Mouse (Mus musculus): ENCODE measurements around the gene Maml2. TPM values are rescaled to one million over a fixed set of nuclear protein-coding genes. Genes with fewer than 3 reads are reported as not detected.

Gene Maml2
- total RNA-seq, 2 experiments from 2014 or later = 5.0 to 6.5 TPM

DNA sequence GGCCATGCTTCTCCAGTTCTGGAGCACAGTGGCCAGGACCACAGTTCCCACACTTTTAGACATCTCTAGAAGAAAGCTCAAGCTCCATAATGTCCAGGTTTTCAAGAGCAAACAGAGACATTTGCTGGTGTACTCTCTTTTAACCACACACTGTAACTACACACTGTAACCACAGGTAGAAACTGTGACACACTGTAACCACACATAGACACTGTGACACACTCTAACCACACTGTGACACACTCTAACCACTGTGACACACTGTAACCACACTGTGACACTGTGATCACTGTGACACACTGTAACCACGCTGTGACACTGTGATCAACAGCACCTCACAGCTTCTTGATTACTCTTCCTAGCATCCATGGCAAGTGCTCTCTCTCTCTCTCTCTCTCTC is 148.5 kb downstream of the Maml2 start:
- DNase-seq (ENCODE audit: low spot score in 2 of 2) = no peak

DNA sequence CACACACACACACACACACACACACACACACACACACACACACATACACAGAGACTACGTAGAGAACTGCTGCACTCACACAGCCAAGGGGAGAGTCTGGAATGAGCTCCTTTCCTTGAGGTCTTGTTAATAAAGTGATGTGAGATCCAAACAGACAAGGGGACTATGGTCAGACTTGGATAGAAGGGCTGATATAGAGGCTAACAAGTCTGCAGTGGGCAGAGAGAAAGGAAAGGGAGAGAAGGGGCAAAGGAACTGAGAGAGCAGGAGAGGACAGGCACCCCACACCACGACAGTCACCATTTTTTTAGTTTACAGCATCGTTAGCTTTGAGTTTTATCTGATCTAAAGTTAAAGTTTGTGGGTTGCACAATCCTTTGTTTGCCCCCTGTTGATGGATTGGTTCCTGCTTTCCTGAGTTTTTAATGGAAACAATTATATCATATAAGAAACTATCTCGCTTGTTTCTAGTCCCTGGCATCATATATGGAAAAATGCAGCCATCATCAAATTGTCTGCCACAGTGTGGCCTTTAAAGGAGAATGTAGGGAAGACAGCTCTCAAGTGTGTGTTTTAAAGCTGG is 149.0 kb downstream of the Maml2 start, which contains the start of gene Gm17571:
Gm17571 (minus strand) TSS at position 51 of the 583 bp plus-strand sequence.
- no peak for DNase-seq (ENCODE audit: low spot score in 2 of 2)

DNA sequence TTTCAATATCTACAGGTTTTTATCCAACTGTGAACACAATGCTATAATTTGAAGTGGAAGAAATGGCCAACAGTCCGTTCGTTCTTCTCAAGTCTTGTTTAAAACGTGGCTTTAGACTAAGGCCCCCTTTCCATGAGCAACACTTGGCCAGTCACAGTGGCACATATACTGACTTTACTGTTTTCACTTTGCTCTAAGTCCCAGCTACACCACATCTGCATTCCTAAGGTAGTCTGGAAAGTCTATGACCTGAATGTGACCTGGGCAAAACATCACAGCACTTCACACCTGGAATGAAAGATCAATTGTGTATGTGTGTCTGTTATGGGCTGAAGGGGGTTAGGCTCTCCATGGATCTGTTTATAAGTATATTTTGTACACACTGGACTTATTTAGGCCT is 151.0 kb downstream of the Maml2 start:
- DNase-seq (ENCODE audit: low spot score in 2 of 2) = no peak

DNA sequence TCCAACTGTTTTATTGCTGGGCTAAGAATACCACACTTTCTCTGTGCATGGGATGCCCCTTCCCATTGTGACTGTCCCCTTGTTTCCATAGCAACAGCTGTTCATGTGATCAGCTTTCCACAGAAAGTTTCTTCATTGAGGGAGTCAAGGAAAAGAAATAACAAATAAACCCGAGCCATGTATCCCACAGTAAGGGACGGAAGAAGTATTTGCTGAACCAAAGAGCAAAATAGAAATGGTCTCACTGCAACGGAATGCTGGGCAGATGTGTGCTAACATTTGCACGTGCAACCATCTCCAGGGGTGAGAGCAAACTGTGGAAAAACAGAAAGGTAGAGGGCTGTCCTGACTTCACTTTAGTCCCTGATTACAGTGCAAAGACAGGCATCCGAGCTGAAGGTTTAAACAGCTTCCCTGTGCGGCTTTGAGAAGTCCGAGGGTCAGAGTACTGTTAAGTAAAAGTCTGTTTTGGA is 156.9 kb downstream of the Maml2 start:
- no peak for DNase-seq (ENCODE audit: low spot score in 2 of 2)

DNA sequence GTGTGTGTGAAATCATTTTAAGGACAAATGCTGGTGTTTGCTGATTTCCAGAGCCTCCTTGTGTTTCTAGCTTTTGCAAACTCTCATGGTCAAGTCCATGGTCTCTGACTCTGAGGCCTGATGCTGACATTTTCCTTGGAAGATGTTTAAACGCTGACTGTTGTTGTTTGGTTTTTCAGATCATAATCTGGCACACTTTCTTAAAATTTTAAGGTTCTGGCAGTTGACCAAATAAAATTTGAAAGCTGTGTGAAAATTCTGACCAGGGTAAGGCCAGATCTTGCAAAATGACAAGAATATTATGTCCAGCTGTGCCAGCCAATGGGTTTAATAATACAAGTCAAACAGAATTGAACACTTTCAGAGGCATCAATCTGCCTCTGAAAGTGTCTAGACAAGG is 157.5 kb downstream of the Maml2 start:
- DNase-seq (ENCODE audit: low spot score in 2 of 2) = no peak

DNA sequence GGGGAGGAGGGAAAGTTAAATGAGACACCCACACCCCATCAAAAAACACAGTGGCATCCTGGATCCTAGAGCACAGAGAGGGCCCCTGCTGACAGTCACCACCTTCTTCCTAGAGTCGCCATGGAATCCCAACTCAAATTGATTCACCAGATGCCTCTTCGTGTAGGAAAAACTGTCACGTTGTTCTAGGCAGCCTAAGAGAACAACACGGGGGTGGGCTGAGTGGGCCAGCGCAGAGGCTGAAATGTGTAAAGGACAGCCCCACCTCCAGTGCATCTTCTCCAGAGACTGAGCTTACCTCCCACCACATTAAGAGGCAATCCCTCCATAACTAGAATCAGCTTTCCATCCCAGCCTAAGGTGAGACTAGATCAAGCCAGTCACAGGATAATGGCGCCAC is 160.0 kb downstream of the Maml2 start:
- no peak for DNase-seq (ENCODE audit: low spot score in 2 of 2)

DNA sequence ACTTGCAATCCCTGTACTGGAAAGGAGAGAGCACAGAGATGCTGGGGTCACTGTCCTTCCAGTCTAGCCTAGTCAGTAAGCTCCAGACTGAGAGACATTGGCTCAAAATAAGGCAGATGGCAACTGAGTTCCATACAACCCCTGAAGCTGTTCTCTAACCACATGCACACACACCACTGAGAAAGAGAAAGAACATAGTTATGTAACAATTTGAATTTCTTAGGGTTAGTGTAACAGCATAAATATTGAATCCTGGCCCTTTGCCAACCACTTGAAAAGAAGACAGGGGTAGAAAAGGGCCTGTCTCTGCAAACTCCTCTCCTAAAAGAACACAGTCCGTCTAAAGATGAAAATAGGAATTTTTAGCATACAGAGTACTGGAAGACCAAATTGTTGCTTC is 161.6 kb downstream of the Maml2 start:
- no peak for DNase-seq (ENCODE audit: low spot score in 2 of 2)

DNA sequence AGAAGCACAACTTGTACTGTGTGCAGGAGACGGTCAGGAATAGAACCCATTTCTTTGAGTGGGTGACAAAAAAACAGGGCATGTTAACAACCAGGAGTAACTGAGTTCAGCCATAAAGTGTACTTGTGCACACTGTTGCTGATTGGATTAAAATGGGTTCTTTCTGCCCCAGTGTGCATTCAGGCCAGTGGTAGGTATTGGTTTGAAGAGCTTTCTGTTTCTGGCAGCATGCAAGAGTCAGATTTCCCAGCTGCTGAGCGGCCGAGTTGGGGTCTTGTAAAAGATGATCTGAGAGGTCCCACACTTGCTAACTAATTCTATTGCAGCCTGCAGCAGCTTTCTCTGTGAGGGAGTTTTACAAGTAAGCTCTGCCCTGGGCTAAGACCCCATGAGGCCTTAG is 162.3 kb downstream of the Maml2 start:
- DNase-seq (ENCODE audit: low spot score in 2 of 2) = no peak

DNA sequence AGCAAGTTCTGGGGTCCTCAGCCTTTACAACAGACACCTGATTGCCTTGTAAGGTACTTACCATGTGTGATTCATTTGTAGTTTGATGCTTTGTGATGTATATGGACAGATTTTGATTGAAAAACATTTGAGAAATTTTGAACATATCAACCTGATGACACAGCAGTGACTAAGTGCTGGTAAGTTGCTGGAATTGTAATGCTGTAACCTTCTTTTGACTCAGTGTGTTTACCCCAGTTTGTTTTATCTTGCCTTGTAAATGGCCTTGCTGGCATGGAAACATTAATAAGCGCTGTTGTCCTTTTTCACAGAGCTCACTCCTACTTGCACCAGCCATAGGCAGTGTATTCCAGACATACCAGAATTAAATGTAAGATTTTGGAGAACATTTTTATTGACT is 163.2 kb downstream of the Maml2 start:
- DNase-seq (ENCODE audit: low spot score in 2 of 2) = no peak

DNA sequence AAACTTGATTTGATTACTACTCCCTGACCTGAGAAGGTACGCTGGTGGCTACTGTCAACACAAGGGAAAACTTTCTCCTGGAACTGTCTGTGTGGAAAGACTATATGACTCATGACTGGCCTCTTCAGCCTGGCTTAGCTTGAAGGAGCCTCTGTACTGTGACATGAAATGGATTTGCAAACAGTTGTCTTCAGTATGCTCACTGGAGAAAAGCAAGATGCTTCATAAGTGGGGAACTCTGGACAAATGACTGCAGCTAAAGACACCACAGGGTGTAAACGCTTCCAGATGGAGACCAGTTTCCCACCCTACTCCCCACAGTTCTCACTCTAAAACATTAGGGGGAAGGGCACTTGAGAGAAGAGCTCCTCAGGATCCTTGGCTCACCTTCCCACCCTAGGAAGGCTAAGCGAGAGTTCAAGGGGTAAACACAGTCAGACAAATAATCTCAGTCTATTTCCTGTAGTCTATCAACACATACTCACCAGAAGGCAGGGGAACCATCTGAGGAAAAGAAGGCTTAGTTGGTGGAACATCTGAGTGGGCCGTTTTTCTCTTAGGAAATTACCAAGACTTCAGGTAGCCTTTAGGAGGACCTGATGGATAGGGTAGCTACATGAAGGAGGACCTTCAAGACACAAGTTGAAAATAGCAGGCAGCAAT is 167.7 kb downstream of the Maml2 start:
- no peak for DNase-seq (ENCODE audit: low spot score in 2 of 2)

DNA sequence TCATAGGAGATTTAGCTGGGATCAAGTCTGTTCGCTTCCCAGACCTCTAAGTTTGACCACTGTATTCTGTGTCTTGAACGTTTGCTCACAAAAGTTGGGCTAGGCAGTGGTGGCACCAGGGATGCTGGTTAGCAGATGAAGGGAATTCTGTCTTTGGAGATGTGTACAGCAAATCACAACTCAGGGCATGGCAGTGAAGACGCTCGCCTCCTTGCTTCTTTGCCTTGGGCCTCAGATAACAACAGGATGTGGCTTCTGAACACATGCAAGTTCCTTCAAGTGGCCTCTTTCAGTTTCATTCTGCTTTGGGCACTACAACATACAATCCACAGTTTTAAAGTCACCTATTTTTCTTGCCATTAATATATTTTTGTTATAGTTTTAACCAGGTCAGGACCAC is 168.6 kb downstream of the Maml2 start:
- no peak for DNase-seq (ENCODE audit: low spot score in 2 of 2)

DNA sequence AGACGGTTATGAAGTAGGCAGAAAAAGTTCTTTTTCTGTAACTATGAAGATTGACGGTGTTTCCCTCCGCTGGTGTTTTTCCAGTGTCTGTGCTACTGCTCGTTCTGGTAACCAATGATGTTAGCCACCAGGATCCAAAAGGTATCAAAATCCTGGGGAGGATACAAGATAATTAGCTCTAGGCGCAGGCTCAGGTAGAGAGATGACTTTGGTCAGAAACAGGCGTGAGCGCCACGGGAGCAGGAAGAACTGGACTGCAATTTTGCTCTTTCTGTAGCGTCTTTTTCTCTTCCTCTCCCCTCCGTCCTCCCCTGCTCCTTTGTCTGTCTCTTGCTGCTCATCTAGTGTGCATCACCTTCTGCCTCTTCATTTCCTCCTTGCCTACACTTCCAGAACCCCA is 169.1 kb downstream of the Maml2 start:
- no peak for DNase-seq (ENCODE audit: low spot score in 2 of 2)

DNA sequence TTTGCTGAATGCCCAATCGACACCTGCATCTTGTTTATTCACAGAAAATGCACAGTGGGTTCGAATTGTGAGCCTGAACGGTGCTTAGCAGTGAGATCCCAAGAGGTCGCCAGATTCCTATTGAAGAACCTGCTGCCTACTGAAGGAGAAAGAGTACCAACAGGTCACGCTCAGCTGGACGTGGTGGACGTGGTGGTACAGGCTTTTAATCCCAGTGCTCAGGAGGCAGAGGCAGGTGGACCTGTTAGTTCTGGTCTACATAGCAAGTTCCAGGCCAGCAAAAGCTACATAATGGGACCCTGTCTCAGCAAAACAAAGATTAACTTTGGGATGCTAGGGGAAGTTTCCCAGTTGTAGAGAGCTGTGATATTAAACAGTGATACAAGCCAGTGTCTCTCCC is 170.0 kb downstream of the Maml2 start:
- DNase-seq (ENCODE audit: low spot score in 2 of 2) = no peak

DNA sequence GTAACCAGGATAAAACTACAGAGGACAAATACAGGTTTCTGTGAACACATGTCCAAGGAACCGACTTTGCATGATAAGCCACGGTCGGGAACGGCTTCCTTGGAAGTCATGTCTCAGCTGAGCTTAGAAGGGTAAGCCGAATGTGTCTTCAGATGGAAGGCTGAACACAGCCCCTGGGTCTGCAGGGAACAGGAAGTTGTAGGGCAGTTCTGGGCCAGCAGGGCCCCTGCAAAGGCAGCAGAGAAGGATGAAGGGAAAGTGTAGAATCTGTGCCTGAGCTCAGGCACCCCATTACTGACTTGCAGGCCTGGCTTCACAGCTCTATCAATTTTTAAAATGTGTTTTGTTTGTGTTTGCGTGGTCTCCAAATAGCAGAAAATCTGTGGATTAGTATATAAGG is 171.0 kb downstream of the Maml2 start:
- no peak for DNase-seq (ENCODE audit: low spot score in 2 of 2)

DNA sequence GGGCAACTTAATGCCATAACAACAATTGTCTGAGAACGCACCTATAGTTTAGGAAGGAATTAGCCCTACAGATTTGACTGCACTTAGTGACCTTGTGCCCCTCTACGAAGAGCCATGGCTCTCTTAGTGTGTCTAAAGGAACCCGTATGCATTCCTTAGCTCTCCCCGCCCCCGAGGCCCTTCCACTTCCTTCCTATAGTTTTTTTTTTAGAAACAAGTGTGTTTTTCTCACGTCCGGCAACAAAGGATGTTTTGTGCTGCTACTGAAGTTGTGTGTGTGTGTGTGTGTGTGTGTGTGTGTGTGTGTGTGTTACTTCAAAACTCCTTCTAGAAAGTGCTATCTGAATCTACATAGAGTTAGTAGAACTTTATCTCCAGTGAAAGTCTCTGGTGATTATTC is 172.3 kb downstream of the Maml2 start:
- DNase-seq (ENCODE audit: low spot score in 2 of 2) = no peak

DNA sequence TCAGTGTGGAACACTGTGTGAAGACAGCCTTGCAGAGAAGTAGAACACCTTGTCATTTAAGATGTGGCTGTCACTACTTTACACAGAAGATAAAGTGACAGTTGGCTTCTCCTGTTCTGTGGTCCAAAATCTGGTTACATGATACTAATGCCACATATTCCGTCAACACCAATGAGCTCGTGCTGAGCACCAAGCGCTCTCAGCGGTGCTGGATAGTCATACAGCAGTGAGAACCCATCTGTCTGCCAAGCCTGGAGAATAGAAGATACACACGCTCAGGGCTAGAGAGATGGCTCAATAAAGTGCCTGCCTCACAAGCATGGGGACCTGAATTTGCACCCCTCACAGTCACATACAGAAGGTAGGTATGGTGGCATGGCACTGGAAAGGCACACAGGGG is 177.2 kb downstream of the Maml2 start:
- DNase-seq (ENCODE audit: low spot score in 2 of 2) = no peak

DNA sequence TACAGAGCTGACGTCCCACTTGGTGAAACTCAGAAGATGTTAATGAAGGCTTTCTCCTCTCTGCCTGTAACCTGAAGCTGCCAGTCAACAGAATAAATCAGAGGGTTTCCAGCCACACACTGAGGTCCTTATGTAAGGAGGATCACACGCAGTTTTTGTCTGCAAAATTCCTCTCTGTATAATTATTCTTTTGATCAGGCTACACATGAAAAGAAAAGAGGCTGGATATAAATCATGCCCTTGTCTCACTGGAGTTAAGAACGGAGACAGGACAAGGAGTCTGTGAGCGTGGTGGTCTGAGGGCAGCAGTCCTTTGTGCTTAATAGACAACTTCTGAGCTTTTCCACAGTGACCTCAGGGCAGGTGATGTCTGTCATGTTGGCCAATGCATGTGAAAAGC is 181.5 kb downstream of the Maml2 start:
- DNase-seq (ENCODE audit: low spot score in 2 of 2) = no peak

DNA sequence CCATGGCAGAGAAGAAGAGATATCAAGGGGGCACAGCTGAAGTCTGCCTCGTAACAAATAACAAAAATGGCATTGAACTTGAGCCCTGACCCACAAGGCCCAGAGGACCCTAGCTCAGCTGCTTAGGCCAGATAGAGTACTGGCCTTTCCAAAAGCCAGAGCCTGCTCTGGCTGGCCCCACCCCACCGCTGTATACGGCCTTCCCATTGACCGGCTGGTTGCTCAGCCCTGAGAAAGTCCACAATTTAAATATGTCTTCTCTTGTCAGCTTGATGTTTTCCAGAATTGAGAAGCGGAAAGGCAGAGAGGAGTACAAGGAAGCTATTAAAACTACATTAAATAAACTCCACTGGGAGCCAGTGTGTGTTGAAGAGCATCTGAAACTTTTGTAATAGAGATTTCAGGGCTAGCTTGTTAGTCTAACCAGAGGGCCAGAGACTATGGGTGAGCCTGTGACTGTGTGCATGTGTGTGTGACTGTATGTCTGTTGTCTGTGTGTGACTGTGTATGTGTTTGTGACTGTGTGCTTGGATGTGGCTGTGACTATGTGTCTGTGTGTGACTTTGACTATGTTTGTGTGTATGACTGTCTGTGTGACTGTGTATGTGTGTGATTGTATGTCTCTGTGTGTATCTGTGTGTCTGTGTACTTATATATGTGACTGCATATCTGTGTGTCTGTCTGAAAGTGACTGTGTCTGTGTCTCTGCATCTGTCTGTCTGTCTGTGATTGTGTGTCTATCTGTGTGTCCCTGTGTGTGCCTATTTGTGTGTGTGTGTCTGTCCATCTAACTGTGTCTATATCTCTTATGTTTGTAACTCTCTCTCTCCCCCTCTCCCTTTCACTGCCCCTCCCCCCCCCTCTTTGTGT is 185.7 kb downstream of the Maml2 start:
- DNase-seq (ENCODE audit: low spot score in 2 of 2) = no peak

DNA sequence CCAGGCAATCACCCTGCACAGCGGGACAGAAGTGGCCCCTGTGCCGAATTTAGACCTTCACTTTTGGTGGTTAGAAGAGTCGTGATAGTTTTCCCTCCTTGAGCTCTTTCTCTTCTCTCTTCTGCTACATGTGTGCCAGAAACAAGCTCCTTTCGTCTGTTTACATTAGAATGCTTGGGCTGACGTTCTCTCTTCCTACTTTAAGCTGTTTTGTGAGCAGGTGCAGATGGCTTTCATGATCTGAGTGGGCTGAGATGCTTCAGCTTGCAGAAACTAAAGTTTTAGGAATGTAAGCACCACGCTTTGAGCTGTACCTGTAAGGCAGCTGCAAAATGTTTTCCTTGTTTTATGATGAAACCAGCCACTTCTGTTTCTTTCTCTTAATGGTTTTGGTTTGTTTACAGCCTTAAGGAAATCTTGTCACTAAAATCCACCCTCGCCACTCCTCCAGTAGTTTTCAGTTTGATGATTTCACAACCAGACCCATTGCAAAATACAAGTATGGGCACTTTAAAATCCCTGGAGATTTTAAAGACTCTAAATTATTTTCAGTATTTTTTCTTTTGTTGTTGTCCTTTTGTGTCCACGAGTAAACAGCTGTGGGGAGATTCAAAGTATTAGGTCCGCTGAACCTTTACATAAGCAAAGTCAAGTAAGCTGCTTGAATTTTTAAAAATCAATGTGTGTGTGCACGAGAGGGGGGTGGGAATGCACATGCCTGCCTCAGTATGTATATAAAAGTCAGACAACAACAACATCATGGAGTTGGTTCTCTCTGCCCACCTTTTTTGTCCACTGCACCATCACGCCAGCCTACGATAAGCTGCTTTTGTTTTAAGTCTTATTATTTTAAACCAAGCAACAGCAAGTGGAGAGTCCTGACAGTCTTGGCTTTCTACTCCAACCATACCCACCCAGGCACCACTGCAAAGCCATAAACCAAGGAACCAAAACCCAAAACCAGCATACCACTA is 186.8 kb downstream of the Maml2 start:
- DNase-seq (ENCODE audit: low spot score in 2 of 2) = no peak

DNA sequence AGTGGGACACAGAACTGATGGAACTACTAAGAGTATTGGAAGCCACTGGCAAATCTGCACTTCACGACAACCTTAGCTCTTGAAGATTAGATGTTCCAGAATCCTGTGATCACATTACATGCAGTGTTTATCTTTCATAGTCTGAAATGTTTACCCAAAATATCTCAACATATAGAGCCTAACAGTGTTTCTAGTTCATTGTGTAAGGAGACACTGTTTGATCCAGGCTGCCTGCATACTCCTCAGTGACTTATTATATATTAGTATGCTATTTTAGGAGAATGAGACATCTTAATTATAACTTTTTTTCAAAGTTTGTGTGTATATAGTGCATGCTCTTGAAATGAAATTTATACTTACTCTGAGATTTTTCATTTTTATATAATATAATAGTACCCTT is 188.2 kb downstream of the Maml2 start:
- no peak for DNase-seq (ENCODE audit: low spot score in 2 of 2)

DNA sequence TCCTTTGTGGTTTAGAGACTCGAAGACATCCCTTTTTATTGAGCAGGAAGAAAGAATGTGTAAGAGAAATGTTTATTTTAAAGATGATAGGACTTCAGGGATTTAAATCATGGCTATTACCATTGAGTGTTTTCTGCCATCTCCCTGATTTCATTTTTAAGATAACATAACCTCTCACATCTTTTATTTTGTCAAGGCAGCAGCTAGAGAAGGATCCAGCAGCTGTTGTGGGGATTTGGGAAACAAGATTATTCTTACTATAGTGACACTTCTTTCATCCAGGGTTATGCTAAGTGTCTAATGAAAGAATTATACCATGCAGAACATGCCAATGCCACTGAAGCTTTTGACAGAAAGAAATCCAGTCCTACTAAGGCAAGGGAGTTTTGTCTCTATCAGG is 193.3 kb downstream of the Maml2 start:
- DNase-seq (ENCODE audit: low spot score in 2 of 2) = no peak
